Mouse (Mus musculus) embryonic fibroblast, embryonic 13.5 days (primary cell): ENCODE measurements around the gene Zfp691.

Experiments
- CTCF ChIP-seq: IDR thresholded peaks from 2 replicates; pipeline ENCODE4 v1.5.1; 2011; ENCODE audit warnings: mild to moderate bottlenecking, control low read depth, low read length, moderate library complexity, borderline replicate concordance; ENCODE audit not compliant: insufficient read depth
- POLR2A ChIP-seq: IDR thresholded peaks from 2 replicates; pipeline ENCODE4 v1.6.1; 2011; ENCODE audit warnings: low read depth, mild to moderate bottlenecking, control low read depth, low read length, moderate library complexity

- TF ChIP-seq CTCF (no peak), POLR2A (no peak)
Observed at GRCm38 (mm10) chr4:119133860-119134259, 40.1 kb downstream of the Zfp691 start.
